Mouse (Mus musculus) CH12.LX (cell line): ENCODE data around the gene Cldn2. TPM values are rescaled to one million over a fixed set of nuclear protein-coding genes. Genes with fewer than 3 reads are reported as not detected.

ENCODE experiments used
- DNase-seq: peaks from one replicate; pipeline ENCODE4 v3.0.0-alpha.2; 2013; ENCODE audit errors: extremely low read depth
- H3K27ac ChIP-seq: 2 replicates; pipeline ENCODE4 v1.5.1; 2012; ENCODE audit warnings: low read depth, mild to moderate bottlenecking, control low read depth, moderate library complexity; ENCODE audit not compliant: insufficient read depth
- H3K27me3 ChIP-seq: replicated peaks from 2 replicates; pipeline ENCODE3; 2012; ENCODE audit warnings: inconsistent platforms
- H3K36me3 ChIP-seq, 2 experiments: replicated peaks in 1 of 2; 2 replicates each; pipeline versions ENCODE3 to v1.6.1; 2012; ENCODE audit warnings: inconsistent platforms in 1 of 2, low read length in 1 of 2, mild to moderate bottlenecking in 1 of 2, mixed read lengths in 1 of 2, moderate library complexity in 1 of 2; ENCODE audit not compliant: control insufficient read depth in 1 of 2, insufficient read depth in 1 of 2
- H3K4me1 ChIP-seq, 2 experiments: 2 replicates each; pipeline ENCODE4 v1.6.1; 2012; ENCODE audit warnings: inconsistent platforms in 1 of 2, moderate library complexity in 1 of 2; ENCODE audit not compliant: insufficient read depth in 2 of 2, control insufficient read depth in 1 of 2
- H3K4me2 ChIP-seq: 2 replicates; pipeline ENCODE4 v1.6.1; 2012; ENCODE audit warnings: low read depth, mild to moderate bottlenecking, control low read depth; ENCODE audit not compliant: poor library complexity, insufficient read depth, severe bottlenecking
- H3K4me3 ChIP-seq, 3 experiments: fragments of 150-350 bp in 1 of 3; sonication (generic) in 1 of 3; replicated peaks in 1 of 3; 2 replicates each; pipeline versions ENCODE3 to v1.5.1; 2011 to 2012; ENCODE audit warnings: low read depth in 2 of 3, low read length in 2 of 3, mild to moderate bottlenecking in 2 of 3, moderate library complexity in 2 of 3, control low read depth in 1 of 3, improper control_type of control experiment in 1 of 3, inconsistent platforms in 1 of 3, mixed read lengths in 1 of 3; ENCODE audit not compliant: poor library complexity in 1 of 3
- H3K79me2 ChIP-seq: replicated peaks from 2 replicates; pipeline ENCODE4 v1.6.1; 2012; ENCODE audit warnings: mild to moderate bottlenecking, moderate library complexity; ENCODE audit not compliant: control insufficient read depth, poor library complexity, insufficient read depth, severe bottlenecking; ENCODE audit errors: extremely low read depth
- H3K9ac ChIP-seq: 2 replicates; pipeline ENCODE4 v1.6.1; 2012; ENCODE audit warnings: low read depth, mild to moderate bottlenecking, control low read depth, moderate library complexity; ENCODE audit not compliant: insufficient read depth
- H3K9me3 ChIP-seq: replicated peaks from 2 replicates; pipeline ENCODE3; 2012; ENCODE audit warnings: low read length, inconsistent platforms, mixed read lengths
- BHLHE40 ChIP-seq: IDR thresholded peaks from 2 replicates; pipeline ENCODE4 v1.6.1; 2011; ENCODE audit warnings: mild to moderate bottlenecking, low read depth, low read length, improper control_type of control experiment
- CHD1 ChIP-seq: IDR thresholded peaks from 2 replicates; pipeline ENCODE4 v1.6.1; 2012; ENCODE audit warnings: low read depth, low read length, improper control_type of control experiment, inconsistent platforms
- ELF1 ChIP-seq: IDR thresholded peaks from 2 replicates; pipeline ENCODE4 v1.6.1; 2014; ENCODE audit warnings: low read depth, mild to moderate bottlenecking, inconsistent platforms, low read length, improper control_type of control experiment
- IRF4 ChIP-seq: IDR thresholded peaks from 2 replicates; pipeline ENCODE4 v1.6.1; 2014; ENCODE audit warnings: low read depth, mild to moderate bottlenecking, inconsistent platforms, low read length, improper control_type of control experiment
- MEF2A ChIP-seq: IDR thresholded peaks from 2 replicates; pipeline ENCODE4 v1.6.1; 2014; ENCODE audit warnings: low read depth, mild to moderate bottlenecking, inconsistent platforms, low read length, improper control_type of control experiment, borderline replicate concordance
- NRF1 ChIP-seq: IDR thresholded peaks from 2 replicates; pipeline ENCODE4 v1.6.1; 2014; ENCODE audit warnings: low read depth, mild to moderate bottlenecking, inconsistent platforms, low read length, improper control_type of control experiment, moderate library complexity
- POLR2A ChIP-seq: IDR thresholded peaks from 2 replicates; pipeline ENCODE4 v1.6.1; 2011; ENCODE audit warnings: low read depth, mild to moderate bottlenecking, improper control_type of control experiment, low read length
- POLR2AphosphoS2 ChIP-seq: IDR thresholded peaks from 2 replicates; pipeline ENCODE4 v1.6.1; 2011; ENCODE audit warnings: low read depth, low read length, improper control_type of control experiment
- RCOR1 ChIP-seq: conservative IDR thresholded peaks from 2 replicates; pipeline ENCODE4 v1.6.1; 2012; ENCODE audit warnings: low read depth, mild to moderate bottlenecking, inconsistent platforms, low read length, improper control_type of control experiment
- SMC3 ChIP-seq: IDR thresholded peaks from 2 replicates; pipeline ENCODE4 v1.6.1; 2011; ENCODE audit warnings: low read depth, low read length, improper control_type of control experiment
- TBP ChIP-seq: conservative IDR thresholded peaks from 2 replicates; pipeline ENCODE4 v1.6.1; 2011; ENCODE audit warnings: low read depth, low read length, improper control_type of control experiment
- UBTF ChIP-seq: IDR thresholded peaks from 2 replicates; pipeline ENCODE4 v1.6.1; 2012; ENCODE audit warnings: low read depth, mild to moderate bottlenecking, inconsistent platforms, low read length, improper control_type of control experiment, moderate library complexity
- dilution Hi-C: fragments of 300-500 bp; cut with MboI; formaldehyde crosslinking; loops from 2 replicates; pipeline ENCODE4 v1.14.3; 2020; ENCODE audit warnings: low sequenced_read_pairs; ENCODE audit not compliant: extremely low pct_unique_long_range_greater_than_20kb, extremely low pct_ligation_motif_present
- in situ Hi-C: fragments of 300-500 bp; cut with MboI; formaldehyde crosslinking; loops from 3 replicates; pipeline ENCODE4 v1.14.3; 2019; ENCODE audit warnings: low sequenced_read_pairs, low pct_ligation_motif_present, low pct_unique_long_range_greater_than_20kb, mixed read lengths
- polyA plus RNA-seq: library from polyadenylated mRNA; unstranded; fragments of >175 nt; gene quantifications from 2 replicates; pipeline ENCODE4 v1.2.1, GENCODE M21; 2012; ENCODE audit warnings: low read depth; ENCODE audit not compliant: insufficient read length
- total RNA-seq, 2 experiments: library from RNA; depleted of rRNA; stranded (reverse); fragments of 300-350 nt in 1 of 2; fragments of >200 nt in 1 of 2; gene quantifications; 2 replicates each; pipeline ENCODE4 v1.2.3; 2012 to 2014

Cldn2 gene
- total and polyA plus RNA-seq, 3 experiments = 0.07 TPM; not detected in 2

DNA sequence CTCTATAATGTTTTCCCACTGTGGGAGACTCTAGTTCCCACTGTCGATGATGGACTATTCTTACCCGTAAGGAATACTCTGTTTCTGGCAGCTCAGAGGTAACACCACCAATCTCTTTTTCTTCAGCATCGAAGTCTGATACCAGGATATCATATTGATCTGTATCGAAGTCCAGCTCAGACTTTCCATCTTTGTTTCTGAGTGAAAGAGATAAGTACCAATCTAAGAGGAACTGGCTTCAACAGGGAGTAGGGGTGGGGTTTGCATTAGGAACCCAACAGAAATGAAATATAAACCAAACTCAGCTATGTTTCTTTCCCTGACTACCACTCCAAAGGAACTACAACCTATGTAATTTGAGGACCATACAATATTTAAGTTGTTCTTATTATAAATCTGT is 54.2 kb downstream of the Cldn2 start:
- H3K4me2 ChIP-seq = no peak overlapping the region
- dilution Hi-C loops = no loop called here
- H3K9ac ChIP-seq = no peak overlapping the region
- no peaks in the 10 kb centered on the region for H3K27me3 ChIP-seq
- H3K27ac ChIP-seq = no peak overlapping the region
- no peak for TF ChIP-seq RCOR1
- TF ChIP-seq CHD1 = no peak
- no peak for TF ChIP-seq POLR2AphosphoS2
- no peak for TF ChIP-seq BHLHE40
- no peak for TF ChIP-seq POLR2A
- TF ChIP-seq ELF1 = no peak
- TF ChIP-seq NRF1 = no peak
- no peak for TF ChIP-seq SMC3
- no peak for TF ChIP-seq MEF2A
- no peaks in the 10 kb centered on the region for H3K79me2 ChIP-seq
- no peaks in the 10 kb centered on the region for H3K4me1 ChIP-seq
- no peaks in the 10 kb centered on the region for H3K9me3 ChIP-seq
- no peaks in the 10 kb centered on the region for H3K36me3 ChIP-seq
- no peak for DNase-seq
- in situ Hi-C loops = no loop called here
- H3K4me3 ChIP-seq = no peak overlapping the region

GRCm38 (mm10) chrX:139859402-139859801 is 58.8 kb downstream of the Cldn2 start:
- Histone ChIP-seq H3K4me1 (no peaks in the 10 kb centered on the region), H3K79me2 (no peaks in the 10 kb centered on the region), H3K27me3 (no peaks in the 10 kb centered on the region), H3K9me3 (no peaks in the 10 kb centered on the region), H3K36me3 (no peaks in the 10 kb centered on the region), H3K9ac (no peak overlapping the region), H3K27ac (no peak overlapping the region), H3K4me2 (no peak overlapping the region), H3K4me3 (no peak overlapping the region)
- TF ChIP-seq TBP (no peak), UBTF (no peak), IRF4 (no peak)
- dilution Hi-C loops (no loop called here), in situ Hi-C loops (no loop called here)
- DNase-seq = no peak

Other genes with a start within 250 kb of the Cldn2 start
- gene Rnf128, start 237.5 kb upstream of the Cldn2 start, total RNA-seq (2012; rRNA removed) = not detected in 2 replicates
- not detected in 2 replicates for gene Rnf128, start 237.5 kb upstream of the Cldn2 start, total RNA-seq (2014; rRNA removed)
- gene Rnf128, start 237.5 kb upstream of the Cldn2 start, polyA plus RNA-seq = not detected in 2 replicates
- 1.6 and 1.8 TPM in 2 replicates for gene Tbc1d8b, start 115.8 kb upstream of the Cldn2 start, total RNA-seq (2012; rRNA removed)
- gene Tbc1d8b, start 115.8 kb upstream of the Cldn2 start, total RNA-seq (2014; rRNA removed) = 2.3 and 3.1 TPM in 2 replicates
- gene Tbc1d8b, start 115.8 kb upstream of the Cldn2 start, polyA plus RNA-seq = 2.1 and 2.2 TPM in 2 replicates
- gene Gm15013, start 86.3 kb upstream of the Cldn2 start, total RNA-seq (2012; rRNA removed) = not detected in 2 replicates
- gene Gm15013, start 86.3 kb upstream of the Cldn2 start, total RNA-seq (2014; rRNA removed) = 0.82 and 0.87 TPM in 2 replicates
- 0.70 and 3.4 TPM in 2 replicates for gene Gm15013, start 86.3 kb upstream of the Cldn2 start, polyA plus RNA-seq
- not detected in 2 replicates for gene Ripply1, start 18.5 kb upstream of the Cldn2 start, total RNA-seq (2012; rRNA removed)
- not detected in 2 replicates for gene Ripply1, start 18.5 kb upstream of the Cldn2 start, total RNA-seq (2014; rRNA removed)
- not detected in 2 replicates for gene Ripply1, start 18.5 kb upstream of the Cldn2 start, polyA plus RNA-seq
- gene Morc4, start 70.8 kb downstream of the Cldn2 start, total RNA-seq (2012; rRNA removed) = not detected in 2 replicates
- not detected in 2 replicates for gene Morc4, start 70.8 kb downstream of the Cldn2 start, total RNA-seq (2014; rRNA removed)
- gene Morc4, start 70.8 kb downstream of the Cldn2 start, polyA plus RNA-seq = not detected in 2 replicates
- 8.0 and 8.9 TPM in 2 replicates for gene Rbm41, start 197.8 kb downstream of the Cldn2 start, total RNA-seq (2012; rRNA removed)
- 11.1 and 11.9 TPM in 2 replicates for gene Rbm41, start 197.8 kb downstream of the Cldn2 start, total RNA-seq (2014; rRNA removed)
- gene Rbm41, start 197.8 kb downstream of the Cldn2 start, polyA plus RNA-seq = 6.5 and 7.8 TPM in 2 replicates